Mouse (Mus musculus) skeletal muscle tissue, adult 2 months (tissue): ENCODE data around the gene Mettl7a2.

ENCODE experiments used
- DNase-seq: peaks from one replicate; pipeline ENCODE4 v3.0.0-alpha.2; 2012; ENCODE audit warnings: low read depth, low spot score

Mettl7a2 gene

DNA sequence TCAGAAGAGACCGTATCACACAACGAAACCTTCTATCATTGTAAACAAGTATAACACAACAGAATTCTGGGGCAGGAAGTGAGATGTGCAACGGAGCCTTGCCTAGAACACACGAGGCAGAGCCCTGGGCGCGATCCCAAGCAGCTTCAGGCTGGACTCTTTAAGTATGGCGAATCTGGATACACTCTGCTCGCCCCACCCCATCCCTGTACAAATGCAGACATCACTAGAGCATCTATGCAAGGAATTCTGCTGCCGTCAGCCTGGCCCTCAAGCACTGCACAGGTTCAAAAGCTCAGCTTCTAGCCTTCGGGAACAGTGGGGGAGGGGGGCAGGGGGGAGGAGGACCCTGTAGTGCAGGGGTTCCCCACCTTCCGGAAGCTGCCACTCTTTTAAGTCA is 40.0 kb downstream of the Mettl7a2 start:
- DNase-seq = no peak

DNA sequence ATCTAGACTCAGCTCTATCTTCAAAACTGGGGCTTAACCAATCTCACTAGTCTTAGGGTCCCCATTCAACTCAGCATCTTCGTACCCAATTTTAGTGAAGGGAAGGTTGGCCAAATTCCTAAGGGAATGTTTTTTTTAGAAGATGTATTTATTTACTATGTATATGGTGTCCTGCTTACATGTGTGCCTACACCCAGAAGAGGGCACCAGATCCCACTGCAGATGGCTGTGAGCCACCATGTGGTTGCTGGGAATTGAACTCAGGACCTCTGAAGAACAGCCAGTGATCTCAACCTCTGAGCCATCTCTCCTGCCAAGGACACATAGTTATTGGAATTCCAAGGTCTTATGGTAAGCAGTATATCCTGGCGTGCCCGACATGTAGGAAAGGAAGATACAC is 42.6 kb downstream of the Mettl7a2 start:
- no peak for DNase-seq

DNA sequence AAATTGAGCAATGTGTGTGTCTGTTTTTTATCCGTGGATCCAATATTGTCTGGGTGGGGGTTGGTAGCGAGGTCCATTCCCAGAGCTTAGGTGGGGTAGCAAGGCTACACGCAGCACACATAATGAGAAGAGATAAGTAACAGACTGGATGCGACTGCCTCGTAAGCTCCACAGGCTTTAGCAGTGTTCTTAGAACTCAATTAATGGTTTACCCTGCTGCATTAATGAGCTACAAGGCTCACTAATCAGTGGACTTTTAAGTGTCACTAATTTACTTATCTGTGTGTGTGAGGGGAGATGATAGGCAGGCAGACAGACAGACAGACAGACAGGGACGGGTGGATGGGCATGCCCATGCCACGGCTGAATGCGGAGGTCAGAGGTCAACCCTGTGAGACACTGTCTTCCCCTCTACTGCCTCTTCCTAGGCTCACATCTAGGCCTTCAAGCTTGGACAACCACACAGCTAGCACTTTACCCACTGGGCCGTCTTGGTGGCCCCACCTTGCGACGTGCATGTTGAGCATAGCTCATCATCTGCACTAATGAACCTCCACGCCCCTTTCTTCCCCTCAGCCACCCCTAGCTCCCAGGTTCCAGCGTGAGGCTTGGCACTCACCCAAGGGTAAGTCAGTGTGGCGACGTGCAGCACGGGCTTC is 47.7 kb downstream of the Mettl7a2 start:
- DNase-seq = no peak

DNA sequence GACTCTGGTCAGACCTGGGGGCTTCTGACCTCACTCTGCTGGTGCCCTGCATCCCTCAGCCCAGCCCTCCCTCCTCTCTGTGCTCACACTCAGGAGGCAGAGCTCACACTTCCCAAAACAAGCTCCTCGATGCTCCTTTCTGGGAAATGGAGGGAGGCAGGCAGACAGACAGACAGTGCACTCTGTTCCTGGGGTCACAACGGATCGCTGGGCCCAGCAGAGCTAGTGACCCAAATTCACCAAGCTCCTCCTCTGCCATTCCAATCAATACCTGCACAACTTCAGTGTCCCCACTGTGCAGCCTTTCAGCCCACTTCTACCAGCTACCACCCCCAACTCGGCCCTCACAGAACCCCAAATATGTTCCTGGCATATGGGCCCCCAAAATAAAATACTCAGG is 48.8 kb downstream of the Mettl7a2 start:
- no peak for DNase-seq

DNA sequence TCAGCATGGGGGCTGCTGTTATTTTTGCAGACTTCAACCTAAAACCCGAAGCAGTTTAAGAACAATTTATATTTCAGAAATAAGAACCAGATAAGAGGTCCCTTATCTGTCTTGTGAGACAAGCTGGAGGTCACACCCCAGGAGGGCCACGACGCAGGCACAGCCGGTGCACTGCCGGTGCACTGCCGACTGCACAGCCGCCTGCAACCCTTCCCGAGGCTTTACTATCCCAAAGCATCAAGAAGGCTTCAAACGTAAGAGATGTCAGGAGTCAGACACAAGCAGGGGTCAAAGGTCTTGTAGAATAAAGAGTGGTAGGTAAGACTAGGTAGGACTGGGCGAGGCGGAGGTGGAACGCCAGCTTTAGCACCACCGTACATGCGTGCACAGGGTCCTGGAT is 49.3 kb downstream of the Mettl7a2 start:
- no peak for DNase-seq

DNA sequence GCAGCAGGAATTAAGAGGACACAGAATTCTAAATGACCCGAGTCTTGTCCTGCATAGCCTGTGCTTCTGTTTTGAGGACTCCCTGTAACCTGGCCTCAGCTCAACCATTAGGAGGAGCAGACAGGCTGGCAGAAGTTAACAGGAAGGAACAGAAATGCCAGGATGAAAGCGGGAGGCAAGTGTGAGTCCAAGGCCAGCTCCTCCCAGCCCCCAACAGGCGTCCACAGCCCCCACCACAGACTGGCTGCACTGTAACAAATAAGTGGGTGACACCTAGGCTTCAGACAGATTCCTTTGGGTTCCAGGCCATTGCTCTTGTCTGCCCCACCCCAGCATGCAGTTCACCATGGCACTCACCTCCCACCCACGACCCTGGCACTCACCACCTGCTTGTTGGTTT is 49.8 kb downstream of the Mettl7a2 start:
- no peak for DNase-seq

DNA sequence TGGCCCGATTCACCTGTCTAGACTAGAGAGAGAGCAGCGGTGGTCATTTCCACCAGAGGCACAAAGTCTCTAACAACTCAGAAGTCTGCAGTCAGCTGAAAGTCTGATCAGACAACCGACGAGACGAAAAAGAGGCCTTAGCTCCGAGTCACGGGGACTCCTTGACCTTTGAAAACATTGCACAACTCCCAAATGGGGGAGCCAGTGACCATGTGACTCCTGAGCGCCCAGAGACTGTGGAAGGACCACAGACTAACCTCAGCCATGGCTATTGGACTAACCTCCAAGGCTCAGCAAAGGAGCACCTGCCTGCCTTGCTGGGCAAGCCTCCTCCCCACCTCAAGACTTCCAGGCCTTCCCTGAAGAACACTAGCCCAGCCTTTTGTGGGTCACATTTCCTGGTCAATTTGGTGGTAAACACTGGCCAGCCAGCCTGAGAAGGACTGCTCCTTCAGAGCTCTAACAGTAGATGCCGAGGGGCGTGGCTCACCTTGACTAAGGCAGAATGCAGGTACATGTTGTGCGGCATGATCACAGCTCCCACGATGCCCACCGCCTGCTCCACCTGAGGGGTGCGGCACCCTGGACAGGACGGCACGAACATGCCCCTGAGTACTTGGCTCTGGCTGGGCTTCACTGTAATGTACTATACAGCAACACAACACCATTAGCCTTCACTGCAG is 50.5 kb downstream of the Mettl7a2 start:
- no peak for DNase-seq

DNA sequence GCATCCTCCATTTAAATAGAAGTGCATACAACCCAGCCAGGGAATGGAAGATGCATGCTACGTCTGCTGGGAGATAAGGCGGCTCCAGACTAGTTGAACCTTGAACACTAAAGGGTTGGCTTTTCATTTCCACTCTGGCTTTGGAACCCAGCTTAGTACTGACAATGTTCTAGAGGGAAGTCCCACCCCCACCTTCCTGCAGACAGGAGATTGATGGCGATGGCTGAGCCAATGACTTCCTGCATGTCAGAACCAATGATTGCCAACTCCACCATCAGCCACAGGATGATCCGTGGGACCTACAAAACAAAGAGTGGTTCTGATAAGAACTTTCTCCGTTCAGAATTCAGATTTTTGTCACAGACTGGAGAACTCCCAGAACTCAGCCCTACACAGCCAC is 53.1 kb downstream of the Mettl7a2 start:
- no peak for DNase-seq

DNA sequence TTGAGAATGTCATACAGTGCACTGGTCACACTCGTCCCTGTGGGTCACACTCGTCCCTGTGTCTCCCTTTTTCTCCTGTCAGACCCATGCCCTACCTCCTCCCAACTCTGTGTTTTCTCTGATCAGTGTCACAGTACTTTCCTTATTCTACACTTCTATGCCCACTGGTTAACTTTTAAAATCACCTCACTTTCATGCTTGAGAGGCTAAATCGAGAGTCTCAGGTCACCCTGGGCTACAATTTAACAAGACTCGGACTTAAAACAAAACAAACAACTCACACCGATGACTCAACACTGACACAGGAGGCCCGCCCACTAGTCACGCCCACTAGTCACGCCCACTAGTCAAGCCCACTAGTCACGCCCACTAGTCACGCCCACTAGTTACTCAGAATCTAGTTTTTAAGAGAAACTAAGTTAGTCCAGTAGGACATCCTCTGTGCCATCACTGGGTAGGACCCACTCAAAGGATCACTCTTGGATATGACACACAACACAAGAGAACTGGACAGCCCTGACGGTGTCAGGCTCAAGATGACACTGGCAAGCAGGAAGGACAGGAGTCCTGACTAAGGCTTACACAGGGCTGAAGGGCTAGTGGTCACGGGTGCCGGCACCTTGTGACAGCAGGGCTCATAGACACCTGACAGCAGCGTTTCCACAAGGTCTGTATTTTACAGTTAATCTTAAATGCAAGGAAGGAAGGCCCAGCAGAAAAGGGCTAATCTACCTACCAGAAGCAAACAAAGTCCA is 58.1 kb downstream of the Mettl7a2 start:
- no peak for DNase-seq
